Mouse (Mus musculus): ENCODE measurements around the gene Zic4. TPM values are rescaled to one million over a fixed set of nuclear protein-coding genes. Genes with fewer than 3 reads are reported as not detected.

Gene Zic4
- polyA plus RNA-seq, 1 experiment from 2014 or later = 61.6 TPM

DNA sequence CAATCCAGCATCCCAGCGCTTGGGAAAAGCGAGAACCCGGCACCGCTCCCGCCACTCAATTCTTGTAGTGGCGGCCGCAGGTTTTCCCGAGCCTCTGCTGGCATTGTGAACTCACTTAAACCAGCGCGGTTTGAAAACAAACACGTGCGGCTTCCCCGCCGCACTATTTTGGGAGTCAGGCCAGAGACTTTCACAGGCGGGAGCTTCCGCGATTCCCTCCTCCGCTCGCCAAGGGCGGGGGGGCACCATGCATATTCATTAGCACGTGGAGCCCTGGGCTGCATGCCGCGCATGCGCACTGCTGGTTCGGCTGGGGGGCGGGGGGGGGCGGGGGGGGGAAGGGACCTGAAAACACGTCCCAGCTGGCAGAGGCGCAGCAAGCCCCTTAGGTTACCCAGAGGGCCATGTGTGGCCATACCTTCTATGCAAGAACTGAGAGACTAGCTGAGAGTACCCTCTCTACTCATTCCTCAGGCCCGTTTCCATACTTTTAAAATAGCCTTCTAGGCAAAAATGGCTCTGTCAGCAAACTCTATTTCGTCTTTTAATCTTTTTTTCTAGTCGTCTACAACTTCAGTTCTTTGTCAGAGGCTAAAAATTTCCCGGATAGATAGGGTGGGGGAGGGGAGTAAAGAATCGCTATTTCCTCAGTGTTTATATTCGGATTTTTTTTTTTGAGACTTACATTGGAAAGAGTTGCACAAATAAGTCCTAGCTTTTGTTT is 6.4 kb upstream of the Zic4 start:
- H3K4me1 ChIP-seq (replicated peaks) = peaks cover 15% of the 10 kb centered on the region
- H3K27me3 ChIP-seq = peaks cover 40% of the 10 kb centered on the region
- H3K27ac ChIP-seq (replicated peaks) = peak overlapping the region; percentile 83
- ATAC-seq (ENCODE audit: low FRiP score, low read depth) = peak; percentile 85
- H3K36me3 ChIP-seq = no peaks in the 10 kb centered on the region
- peak overlapping the region; percentile 30; the same call in 1 of the 2 replicates for H3K9ac ChIP-seq
- no peaks in the 10 kb centered on the region for H3K9me3 ChIP-seq
- WGBS = 1% methylated on average over 34 of the region's 35 CpGs
- H3K4me2 ChIP-seq = peak overlapping the region; percentile 59
- peak overlapping the region; percentile 32 for H3K4me3 ChIP-seq

DNA sequence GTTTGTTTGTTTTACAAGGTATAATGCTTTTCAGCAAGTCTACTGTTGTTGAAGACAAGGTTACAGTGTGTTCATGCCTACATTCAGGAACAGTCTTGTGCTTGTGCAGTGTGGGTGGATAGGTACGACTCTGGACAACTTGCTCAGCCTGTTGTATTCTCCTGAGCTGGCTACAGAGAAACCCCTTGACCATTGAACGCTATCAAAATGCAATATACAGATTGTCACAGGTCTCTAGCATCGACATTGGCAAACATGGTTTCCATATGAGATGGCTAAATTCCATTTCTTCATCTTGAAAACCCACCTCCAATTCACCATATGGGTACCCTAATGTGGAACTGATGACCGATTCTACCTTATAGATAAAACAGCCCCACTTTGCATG is 5.9 kb upstream of the Zic4 start:
- WGBS = 8% methylated on average over 4 of the region's 4 CpGs
- H3K4me3 ChIP-seq = 0 out of 2 replicates have a peak overlapping the region, but pooled peaks have one; percentile 2
- H3K27me3 ChIP-seq = peaks cover 34% of the 10 kb centered on the region

DNA sequence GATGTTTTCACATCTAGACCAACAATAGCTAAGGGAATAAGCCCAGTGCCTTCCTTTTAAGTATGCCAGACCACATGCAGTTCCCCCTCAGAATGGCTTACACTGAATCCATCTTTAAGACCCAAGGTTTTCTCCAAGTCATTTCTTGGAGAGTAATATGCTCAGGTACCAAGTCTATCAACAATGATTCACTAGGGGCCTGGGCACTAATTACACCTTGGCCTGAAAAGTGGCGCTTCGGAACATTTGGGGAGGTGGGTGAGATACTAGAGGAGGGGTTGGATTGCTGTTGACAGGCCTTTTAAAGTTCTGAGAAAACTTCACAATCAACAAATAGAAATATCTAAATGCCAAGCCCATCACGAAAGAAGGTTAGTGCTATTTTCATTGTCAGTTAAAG is 4.9 kb upstream of the Zic4 start:
- Histone ChIP-seq H3K4me1 (replicated peaks) (peaks cover 15% of the 10 kb centered on the region), H3K4me3 (peak overlapping the region; percentile 18; the same call in 1 of the 2 replicates), H3K4me2 (peak overlapping the region; percentile 59), H3K9me3 (no peaks in the 10 kb centered on the region), H3K9ac (peak overlapping the region; percentile 22; the same call in 1 of the 2 replicates), H3K27me3 (peaks cover 32% of the 10 kb centered on the region), H3K36me3 (no peaks in the 10 kb centered on the region), H3K27ac (replicated peaks) (no peak overlapping the region; the same call in 1 of the 2 replicates)
- ATAC-seq (ENCODE audit: low FRiP score, low read depth) = no peak
- 18% methylated on average over 3 of the region's 3 CpGs for WGBS

More for the DNA sequence above, 5.9 kb upstream of the Zic4 start:
- H3K9me3 ChIP-seq = no peaks in the 10 kb centered on the region
- H3K4me2 ChIP-seq = peak overlapping the region; percentile 59
- ATAC-seq (ENCODE audit: low FRiP score, low read depth) = no peak
- H3K4me1 ChIP-seq (replicated peaks) = peaks cover 15% of the 10 kb centered on the region
- H3K36me3 ChIP-seq = no peaks in the 10 kb centered on the region
- peak overlapping the region; percentile 83 for H3K27ac ChIP-seq (replicated peaks)
- 0 out of 2 replicates have a peak overlapping the region, but pooled peaks have one; percentile 22 for H3K9ac ChIP-seq

- Histone ChIP-seq H3K36me3 (no peaks in the 10 kb centered on the region), H3K9me3 (no peaks in the 10 kb centered on the region), H3K27me3 (peaks cover 36% of the 10 kb centered on the region), H3K27ac (replicated peaks) (peak overlapping the region; percentile 80), H3K4me2 (peak overlapping the region; percentile 57), H3K9ac (peak overlapping the region; percentile 52), H3K4me3 (peak overlapping the region; percentile 36), H3K4me1 (replicated peaks) (peaks cover 15% of the 10 kb centered on the region)
- ATAC-seq (ENCODE audit: low FRiP score, low read depth) = no peak
- 12% methylated on average over 10 of the region's 10 CpGs for WGBS
Measured at GRCm38 (mm10) chr9:91358851-91359687, 3.1 kb upstream of the Zic4 start.

DNA sequence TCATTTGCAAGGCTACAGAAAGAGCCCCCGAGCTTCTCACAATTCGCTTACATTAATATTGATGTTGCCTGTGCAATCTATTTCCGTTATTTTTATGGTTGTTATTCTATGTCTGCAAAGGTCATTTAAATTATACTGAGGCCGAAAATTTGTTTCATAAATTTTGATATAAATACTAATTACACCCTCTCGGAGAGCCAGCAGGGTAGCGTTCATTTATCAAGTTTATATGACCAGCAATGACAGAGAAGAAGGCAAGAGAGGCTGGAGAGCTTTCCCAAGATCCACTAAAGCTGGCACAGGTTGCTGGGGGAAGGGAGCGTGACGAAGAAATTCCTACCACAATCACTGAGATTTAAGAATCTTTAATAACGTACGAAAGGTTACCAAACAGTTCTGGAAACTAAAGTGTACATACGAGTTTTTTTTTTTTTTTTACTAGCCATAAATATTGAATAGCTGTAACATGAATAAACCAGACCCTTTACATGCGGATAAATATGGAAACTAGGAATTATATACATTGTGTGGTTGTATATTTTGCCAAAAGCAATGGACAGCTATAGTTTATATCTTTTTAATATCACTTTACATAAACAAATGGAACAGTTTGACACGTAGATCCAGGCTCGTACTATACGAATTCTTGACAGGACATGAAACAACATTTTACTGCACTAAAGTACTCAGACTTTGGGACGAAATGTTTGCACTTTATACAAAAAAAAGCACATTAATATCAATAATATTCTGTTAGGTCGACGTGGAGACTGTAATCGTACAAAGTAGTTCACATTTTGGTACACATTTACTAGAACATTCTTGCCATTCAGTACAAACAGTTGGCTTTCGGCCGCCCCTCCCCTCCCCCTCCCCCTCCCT is 1.8 kb upstream of the Zic4 start:
- 5% methylated on average over 21 of the region's 21 CpGs for WGBS
- H3K36me3 ChIP-seq = no peaks in the 10 kb centered on the region
- no peaks in the 10 kb centered on the region for H3K9me3 ChIP-seq
- peaks cover 31% of the 10 kb centered on the region for H3K27me3 ChIP-seq
- peak overlapping the region; percentile 53 for H3K4me3 ChIP-seq
- H3K4me1 ChIP-seq (replicated peaks) = peaks cover 15% of the 10 kb centered on the region
- no peak for ATAC-seq (ENCODE audit: low FRiP score, low read depth)
- H3K4me2 ChIP-seq = peak overlapping the region; percentile 51
- peak overlapping the region; percentile 96 for H3K27ac ChIP-seq (replicated peaks)
- peak overlapping the region; percentile 69; the same call in 1 of the 2 replicates for H3K9ac ChIP-seq

- peak overlapping the region; percentile 51 for H3K4me2 ChIP-seq
- no peaks in the 10 kb centered on the region for H3K36me3 ChIP-seq
- ATAC-seq (ENCODE audit: low FRiP score, low read depth) = no peak
- H3K4me1 ChIP-seq (replicated peaks) = 0 out of 2 replicates have a peak, but pooled peaks cover 8% of the 10 kb centered on the region
- H3K27me3 ChIP-seq = peaks cover 26% of the 10 kb centered on the region
- H3K4me3 ChIP-seq = peak overlapping the region; percentile 53
- 1% methylated on average over 35 of the region's 35 CpGs for WGBS
- peak overlapping the region; percentile 96 for H3K27ac ChIP-seq (replicated peaks)
- H3K9ac ChIP-seq = peak overlapping the region; percentile 69
- no peaks in the 10 kb centered on the region for H3K9me3 ChIP-seq
Measured at GRCm38 (mm10) chr9:91361033-91361855, 969 bp upstream of the Zic4 start.

DNA sequence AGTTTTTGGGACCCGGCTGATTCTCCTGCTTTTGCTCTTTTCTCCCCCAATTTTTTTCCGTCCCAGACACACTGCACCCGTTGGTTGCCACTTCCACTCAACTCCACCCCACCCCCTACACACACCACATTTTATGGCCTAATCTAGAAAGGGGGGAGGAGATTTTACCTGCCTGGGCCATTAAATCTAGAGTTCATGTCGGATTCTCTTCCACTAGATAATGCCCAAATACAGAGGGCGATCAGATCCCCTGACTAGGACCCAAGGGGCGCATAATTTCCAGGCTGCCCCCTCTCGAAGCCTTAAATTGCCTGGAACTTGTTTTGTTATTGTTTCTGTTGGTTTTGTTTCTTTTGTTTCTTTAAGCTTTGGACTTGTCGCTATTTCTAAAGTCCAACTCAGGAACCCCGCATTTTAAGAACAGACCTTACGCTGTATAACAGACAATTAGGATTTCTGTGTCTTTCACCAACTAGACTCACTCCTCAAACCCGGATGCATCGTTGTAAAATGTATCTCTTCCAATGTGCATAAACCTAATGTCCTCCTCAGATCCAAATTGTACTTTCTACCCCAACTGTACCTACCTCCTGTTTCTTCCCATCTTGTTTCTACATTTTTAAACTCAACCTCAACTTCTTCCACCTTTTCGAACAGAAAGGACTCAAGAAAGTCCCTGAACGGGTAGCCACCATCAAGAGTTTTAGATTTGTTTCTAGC is 958 bp downstream of the Zic4 start:
- Histone ChIP-seq H3K9me3 (no peaks in the 10 kb centered on the region), H3K9ac (peak overlapping the region; percentile 69), H3K4me2 (peak overlapping the region; percentile 51), H3K4me1 (replicated peaks) (0 out of 2 replicates have a peak, but pooled peaks cover 8% of the 10 kb centered on the region), H3K27me3 (peaks cover 12% of the 10 kb centered on the region; the same call in 1 of the 2 replicates), H3K4me3 (peak overlapping the region; percentile 53), H3K27ac (replicated peaks) (peak overlapping the region; percentile 96), H3K36me3 (no peaks in the 10 kb centered on the region)
- ATAC-seq (ENCODE audit: low FRiP score, low read depth) = no peak
- 3% methylated on average over 14 of the region's 14 CpGs for WGBS

DNA sequence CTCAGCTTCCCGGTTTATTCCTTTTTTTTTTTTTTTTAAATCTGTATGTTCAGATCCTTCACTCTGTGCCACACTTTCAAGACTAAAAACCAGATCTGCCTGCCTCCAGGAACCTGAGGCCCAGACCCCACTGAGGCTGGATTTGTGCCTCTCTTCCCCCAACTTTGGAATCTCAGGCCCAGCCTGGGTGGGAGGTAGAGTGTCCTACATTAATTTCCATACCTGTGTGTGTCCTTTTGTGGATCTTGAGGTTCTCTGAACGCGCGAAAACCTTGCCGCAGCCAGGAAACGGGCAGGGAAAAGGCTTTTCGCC is 1.6 kb downstream of the Zic4 start:
- H3K27me3 ChIP-seq = peaks cover 18% of the 10 kb centered on the region
- WGBS = 4% methylated on average over 7 of the region's 7 CpGs
- peak overlapping the region; percentile 96 for H3K27ac ChIP-seq (replicated peaks)
- H3K4me2 ChIP-seq = peak overlapping the region; percentile 51
- H3K9me3 ChIP-seq = no peaks in the 10 kb centered on the region
- peak overlapping the region; percentile 69 for H3K9ac ChIP-seq
- no peaks in the 10 kb centered on the region for H3K36me3 ChIP-seq
- H3K4me1 ChIP-seq (replicated peaks) = 0 out of 2 replicates have a peak, but pooled peaks cover 8% of the 10 kb centered on the region
- no peak for ATAC-seq (ENCODE audit: low FRiP score, low read depth)
- peak overlapping the region; percentile 53 for H3K4me3 ChIP-seq

- Histone ChIP-seq H3K4me3 (peak overlapping the region; percentile 53), H3K9ac (peak overlapping the region; percentile 69), H3K27ac (replicated peaks) (peak overlapping the region; percentile 96), H3K27me3 (peaks cover 20% of the 10 kb centered on the region), H3K36me3 (no peaks in the 10 kb centered on the region), H3K4me2 (peak overlapping the region; percentile 51), H3K9me3 (no peaks in the 10 kb centered on the region), H3K4me1 (replicated peaks) (0 out of 2 replicates have a peak, but pooled peaks cover 8% of the 10 kb centered on the region)
- peak; percentile 15 for ATAC-seq (ENCODE audit: low FRiP score, low read depth)
- under 1% methylated on average over 77 of the region's 77 CpGs for WGBS
Measured at GRCm38 (mm10) chr9:91364127-91364970, 2.1 kb downstream of the Zic4 start.

Data from hindbrain, embryonic 15.5 days (tissue).